Mouse (Mus musculus) megakaryocyte progenitor cell, adult 5-6 weeks (primary cell): ENCODE data around the gene Fignl1. TPM values are rescaled to one million over a fixed set of nuclear protein-coding genes. Genes with fewer than 3 reads are reported as not detected.

Experiments
- ATAC-seq: replicated peaks from 2 replicates; pipeline ENCODE4 v1.8.0; 2016; ENCODE audit warnings: mild to moderate bottlenecking, moderate TSS enrichment, inconsistent platforms; ENCODE audit not compliant: poor library complexity
- total RNA-seq, 2 experiments: library from RNA; stranded (forward) in 1 of 2; stranded (reverse) in 1 of 2; fragments of 157-497, 149-512 nt in 1 of 2; fragments of 200-1000 nt in 1 of 2; gene quantifications; 2 replicates each; pipeline versions ENCODE4 v1.2.3 to v1.2.4; 2015 to 2017

The Fignl1 gene
- total RNA-seq, 2 experiments from 2014 or later, result 75.1 to 82.4 TPM

GRCm38 (mm10) chr11:11769281-11769680, 39.5 kb downstream of the Fignl1 start:
- ATAC-seq, result no peak

- ATAC-seq, result no peak
Measured at GRCm38 (mm10) chr11:11768057-11768456, 40.7 kb downstream of the Fignl1 start.

GRCm38 (mm10) chr11:11766736-11767135, 42.0 kb downstream of the Fignl1 start:
- no peak for ATAC-seq

- ATAC-seq, result peak; percentile 61
Measured at GRCm38 (mm10) chr11:11766105-11766504, 42.7 kb downstream of the Fignl1 start.

DNA sequence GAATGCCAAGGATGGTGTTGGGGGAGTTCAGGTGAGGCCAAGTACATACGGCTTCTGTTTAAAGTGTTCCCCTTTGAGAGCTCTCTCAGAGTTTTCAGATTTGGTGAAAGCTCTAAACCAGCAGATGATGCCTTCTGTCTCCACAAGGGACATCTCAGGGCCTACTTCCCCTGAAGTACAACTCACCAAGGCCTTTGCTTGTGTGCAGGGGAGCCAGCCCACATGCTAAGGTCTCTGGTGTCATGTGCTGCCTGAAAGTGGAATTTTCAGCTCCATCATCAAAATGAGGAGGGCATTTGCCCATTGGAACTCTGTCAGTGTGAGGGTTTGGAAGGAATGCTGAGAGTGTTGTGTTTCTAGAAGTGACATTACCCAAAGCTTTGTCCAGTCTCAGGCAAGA, 43.3 kb downstream of the Fignl1 start:
- no peak for ATAC-seq

DNA sequence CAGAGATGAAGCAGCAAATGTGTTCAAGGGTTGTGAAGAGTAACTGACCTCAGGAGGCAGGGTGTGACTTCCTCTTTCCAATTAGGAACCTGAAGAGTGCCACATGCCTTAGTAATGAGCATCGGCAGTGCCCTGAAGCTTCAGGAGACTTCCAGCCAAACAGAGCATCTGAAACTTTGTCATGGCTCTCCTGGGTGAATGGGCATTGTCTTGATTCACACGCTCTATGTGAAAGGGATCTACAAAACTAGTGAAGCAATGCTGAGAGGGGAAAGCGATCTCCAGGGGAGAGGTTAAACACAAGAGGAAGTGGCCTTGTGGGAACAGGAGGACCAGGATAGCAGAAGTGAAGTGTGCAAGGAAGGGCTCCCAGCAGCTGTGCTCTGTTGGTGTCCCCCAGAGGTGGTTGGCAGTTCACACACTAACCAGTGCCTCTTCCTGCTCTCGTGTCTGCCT, 45.5 kb downstream of the Fignl1 start:
- peak; percentile 85 for ATAC-seq

DNA sequence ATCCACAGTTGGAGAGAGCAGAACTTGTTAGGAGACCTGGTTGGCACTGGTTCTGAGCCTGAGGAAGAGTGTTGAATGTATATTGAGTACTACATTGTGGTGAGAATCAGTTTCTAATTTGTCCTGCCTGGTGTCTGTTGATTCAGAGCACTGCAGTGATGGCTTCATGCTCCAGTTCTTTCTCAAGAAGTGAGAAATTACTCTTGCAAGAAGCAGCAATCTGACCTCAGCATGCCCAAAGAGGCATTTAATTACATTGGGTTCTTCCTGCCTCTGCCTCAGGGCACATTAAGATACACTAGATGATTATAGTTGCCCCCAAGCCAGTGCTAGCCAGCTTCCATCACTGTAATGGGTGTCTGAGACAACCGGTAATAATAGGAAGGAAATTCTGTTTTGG, 49.9 kb downstream of the Fignl1 start:
- ATAC-seq, result no peak

DNA sequence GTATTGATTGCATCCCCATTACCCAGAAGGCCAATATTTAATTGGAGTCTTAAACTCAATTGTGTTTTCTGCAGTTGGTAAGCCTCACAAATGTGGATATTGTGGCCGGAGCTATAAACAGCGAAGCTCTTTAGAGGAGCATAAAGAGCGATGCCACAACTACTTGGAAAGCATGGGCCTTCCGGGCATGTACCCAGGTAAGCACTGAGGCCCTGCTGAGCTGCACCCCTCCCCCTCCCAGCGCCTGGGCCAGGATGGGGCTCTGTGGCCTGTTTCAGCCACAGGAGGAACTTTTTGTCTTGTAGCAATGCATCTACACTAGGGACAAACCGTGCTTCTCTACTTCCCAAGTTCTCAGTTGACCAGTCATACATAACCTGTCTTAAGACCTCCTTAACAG, 50.6 kb downstream of the Fignl1 start:
- ATAC-seq, result no peak

GRCm38 (mm10) chr11:11752859-11753258, 55.9 kb downstream of the Fignl1 start:
- no peak for ATAC-seq

- ATAC-seq, result peak; percentile 38
Measured at GRCm38 (mm10) chr11:11751091-11751490, 57.7 kb downstream of the Fignl1 start.

- no peak for ATAC-seq
Measured at GRCm38 (mm10) chr11:11744222-11744621, 64.5 kb downstream of the Fignl1 start.

DNA sequence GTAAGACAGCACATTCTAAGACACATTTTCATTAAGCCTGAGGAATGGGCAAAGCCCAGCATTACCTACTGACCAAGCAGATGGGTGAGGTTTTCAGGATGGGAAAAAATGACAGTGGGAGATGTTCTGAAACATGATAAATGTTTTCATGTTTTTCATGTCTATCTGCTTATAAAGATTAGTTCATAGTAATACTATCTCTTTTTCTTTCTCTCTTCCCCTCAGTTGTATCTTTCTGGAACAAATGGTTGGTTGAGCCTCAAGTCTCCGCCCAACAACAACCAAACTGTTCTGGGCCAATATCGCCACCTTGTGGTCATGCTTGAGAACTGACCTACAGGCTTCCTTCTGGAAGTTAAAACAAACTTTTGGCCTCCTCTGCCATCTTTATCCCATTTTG, 66.1 kb downstream of the Fignl1 start:
- peak; percentile 87 for ATAC-seq

DNA sequence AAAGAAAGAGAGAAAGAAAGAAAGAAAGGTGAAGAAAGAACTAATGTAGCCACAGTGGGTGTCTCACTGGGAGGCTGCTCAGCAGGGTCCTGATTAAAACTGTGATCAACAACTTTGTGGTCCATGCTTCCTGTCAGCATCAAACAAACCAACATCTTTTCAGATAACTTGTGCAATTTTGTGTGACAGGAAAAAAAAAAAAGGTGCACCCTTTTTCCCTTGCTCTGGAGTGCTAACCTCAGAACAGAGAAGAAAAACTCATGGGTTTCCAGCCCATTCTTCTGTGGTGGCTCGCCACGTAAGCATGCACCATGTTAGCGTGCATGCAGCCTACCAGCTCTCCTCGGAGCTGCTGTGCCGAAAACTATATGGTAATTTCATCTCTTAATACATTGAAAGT, 67.2 kb downstream of the Fignl1 start:
- no peak; the same call in 1 of the 2 replicates for ATAC-seq

- no peak for ATAC-seq
Measured at GRCm38 (mm10) chr11:11740603-11741002, 68.2 kb downstream of the Fignl1 start.

DNA sequence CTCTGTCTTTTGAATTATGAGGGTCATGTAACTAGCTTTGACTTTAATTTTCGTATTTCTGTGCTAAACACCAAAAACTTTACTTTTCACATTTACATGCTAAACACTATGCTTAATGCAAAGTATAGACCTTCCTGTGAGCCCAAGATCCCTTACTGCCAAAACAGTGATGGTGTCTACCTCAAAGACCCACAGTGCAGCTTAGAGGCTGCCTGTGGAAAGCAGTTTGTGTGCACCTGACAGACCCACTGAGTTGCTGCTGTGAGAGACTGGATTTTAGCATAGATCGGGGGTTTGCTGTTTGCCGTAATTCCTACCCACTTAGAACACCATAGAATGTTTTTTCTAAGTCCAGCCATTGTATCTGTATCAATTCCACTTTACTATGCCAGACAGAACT, 69.7 kb downstream of the Fignl1 start:
- ATAC-seq, result no peak

- no peak for ATAC-seq
Measured at GRCm38 (mm10) chr11:11737562-11737961, 71.2 kb downstream of the Fignl1 start.

Other genes starting within 250 kb of the Fignl1 start
- not detected in 2 replicates for gene 4930512M02Rik, start 181.1 kb downstream of the Fignl1 start, total RNA-seq (2015)
- not detected in 2 replicates for gene 4930512M02Rik, start 181.1 kb downstream of the Fignl1 start, total RNA-seq (2017)
- gene Ikzf1, start 124.0 kb downstream of the Fignl1 start, total RNA-seq (2015), result 155 and 160 TPM in 2 replicates
- gene Ikzf1, start 124.0 kb downstream of the Fignl1 start, total RNA-seq (2017), result 58.3 and 84.0 TPM in 2 replicates
- gene Ddc, start 89.2 kb upstream of the Fignl1 start, total RNA-seq (2015), result not detected in 2 replicates
- not detected in 2 replicates for gene Ddc, start 89.2 kb upstream of the Fignl1 start, total RNA-seq (2017)
- 8.3 and 13.5 TPM in 2 replicates for gene Grb10, start 229.7 kb upstream of the Fignl1 start, total RNA-seq (2015)
- 4.5 and 12.8 TPM in 2 replicates for gene Grb10, start 229.7 kb upstream of the Fignl1 start, total RNA-seq (2017)